Mouse (Mus musculus) gastrocnemius, postnatal 25 days (tissue): ENCODE measurements around the gene Hinfp. TPM values are rescaled to one million over a fixed set of nuclear protein-coding genes. Genes with fewer than 3 reads are reported as not detected.
"Not testable (repeated sequence)": the region's sequence is repeated elsewhere in the genome, so short reads cannot be mapped to it uniquely, and the experiment has no call there.

ENCODE experiments used
- DNase-seq: peaks from one replicate; pipeline ENCODE4 v3.0.0; 2022
- total RNA-seq, 2 experiments: library from RNA; stranded (reverse); gene quantifications; 1 replicate in 1 of 2; 2 replicates in 1 of 2; pipeline ENCODE4 v1.2.3; 2021

Hinfp gene
- total RNA-seq, 2 experiments from 2014 or later = 5.6 to 6.0 TPM

DNA sequence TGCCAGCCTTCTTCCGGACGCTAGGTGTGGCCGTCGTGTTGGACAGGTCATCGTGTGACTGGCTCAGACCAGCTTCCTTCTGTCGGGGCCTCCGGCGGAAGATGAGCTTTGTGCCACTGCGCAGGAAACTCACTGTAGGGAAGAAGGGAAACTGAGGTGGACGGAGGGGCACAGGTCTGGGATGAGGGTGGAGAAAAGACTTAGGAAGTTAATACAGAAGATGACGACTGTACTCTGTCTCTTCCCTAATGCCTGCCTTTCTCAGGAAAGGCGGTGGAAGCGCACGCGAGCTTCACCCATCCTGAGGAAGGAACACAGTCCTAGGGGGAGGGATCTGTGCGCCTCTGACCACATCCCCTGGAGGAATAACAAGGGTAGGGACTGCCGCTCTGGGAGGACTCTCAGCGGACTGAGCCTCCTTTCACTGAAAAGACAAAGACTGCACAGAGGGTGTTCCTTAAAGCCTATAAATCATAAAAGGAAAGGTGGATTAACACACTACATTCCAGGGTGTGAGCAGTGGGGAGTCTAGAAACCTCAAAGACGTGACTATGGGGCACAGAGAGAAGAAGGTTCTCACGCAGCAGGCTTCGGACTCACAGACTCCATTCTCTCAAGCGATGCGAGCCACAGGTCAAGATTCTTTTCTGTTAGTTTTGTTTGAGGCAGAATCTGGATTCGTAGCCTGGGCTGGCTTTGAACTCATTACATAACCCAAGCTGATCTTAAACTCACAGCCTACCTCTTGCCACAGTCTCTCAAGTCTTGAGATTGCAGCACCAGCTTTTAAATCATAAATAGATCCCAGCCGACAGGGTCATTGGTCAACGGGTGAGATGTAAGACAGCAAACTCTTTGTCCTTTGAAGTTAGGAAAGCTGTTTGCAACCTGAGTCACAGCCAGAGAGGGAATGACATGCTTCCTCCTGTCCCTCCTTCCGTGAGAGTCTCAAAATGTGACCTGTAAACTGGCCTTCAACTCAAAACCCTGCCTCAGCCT lies 6.0 kb upstream of the Hinfp start:
- DNase-seq = no peak

DNA sequence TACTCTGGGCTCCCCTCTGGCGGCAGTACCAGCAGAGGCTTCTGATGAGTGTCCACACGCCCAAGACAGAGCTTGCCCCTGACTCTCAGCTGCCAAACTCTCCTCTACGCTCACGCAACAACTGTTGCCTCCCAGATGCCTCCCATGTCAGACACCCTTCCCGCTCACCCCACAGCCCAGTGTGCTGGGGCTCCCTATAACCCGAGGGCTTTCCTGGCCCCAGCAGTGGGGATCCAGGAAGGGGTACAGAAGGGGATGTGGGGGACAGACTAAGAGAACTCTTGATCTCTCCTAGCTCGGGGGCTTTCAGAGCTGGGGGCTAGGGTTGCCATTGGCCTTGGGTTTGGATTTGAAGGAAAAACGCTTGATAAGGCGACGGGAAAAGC lies 5.3 kb upstream of the Hinfp start:
- DNase-seq = no peak

- DNase-seq = no peak
Measured at GRCm38 (mm10) chr9:44309756-44310155, 4.3 kb upstream of the Hinfp start.

GRCm38 (mm10) chr9:44307248-44307647 lies 1.8 kb upstream of the Hinfp start:
- no peak for DNase-seq

DNA sequence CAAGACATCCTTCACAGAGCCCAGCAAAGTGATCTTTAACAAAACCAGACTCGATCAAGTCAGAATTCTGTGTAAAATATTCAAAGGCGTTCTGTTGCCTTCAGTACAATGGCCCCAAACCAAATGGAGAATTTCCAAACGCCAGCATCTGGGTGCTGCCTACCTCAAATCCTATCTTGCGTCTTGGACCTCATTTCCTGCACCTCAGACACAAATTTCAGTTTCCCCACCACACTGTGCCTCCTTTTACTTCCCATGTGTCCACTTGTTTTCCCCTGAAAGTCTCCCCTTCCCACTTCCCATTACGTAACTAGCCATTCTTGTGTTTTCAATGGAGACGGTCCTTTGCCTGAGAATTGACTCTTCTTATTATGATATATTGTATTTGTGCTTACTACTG lies 1.1 kb upstream of the Hinfp start:
- DNase-seq = no peak

GRCm38 (mm10) chr9:44300001-44300400 lies 5.5 kb downstream of the Hinfp start:
- not testable (repeated sequence) for DNase-seq

GRCm38 (mm10) chr9:44292490-44292889 lies 13.0 kb downstream of the Hinfp start:
- DNase-seq = no peak

DNA sequence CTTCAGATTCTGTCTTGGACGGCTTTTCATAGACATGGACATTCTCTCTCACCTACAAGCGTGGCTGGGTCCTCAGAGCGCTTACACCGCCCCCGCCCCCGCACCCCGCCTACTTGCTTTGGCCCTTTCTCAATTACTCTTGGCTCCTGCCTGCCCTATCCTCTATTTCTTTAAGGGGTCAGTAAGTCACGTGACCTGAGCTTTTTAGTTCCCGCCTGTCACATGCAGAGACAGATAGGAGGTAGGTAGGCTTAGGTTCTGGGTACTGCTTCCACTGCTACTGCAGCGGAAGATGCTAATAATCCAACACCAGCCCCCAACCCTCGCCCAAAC lies 16.5 kb downstream of the Hinfp start:
- no peak for DNase-seq

- no peak for DNase-seq
Measured at GRCm38 (mm10) chr9:44288076-44288958, 17.2 kb downstream of the Hinfp start, which contains the start of gene Abcg4. Gene Abcg4, minus strand, starts transcription at chr9:44288615.

GRCm38 (mm10) chr9:44287401-44288075 lies 17.9 kb downstream of the Hinfp start:
- DNase-seq = no peak

DNA sequence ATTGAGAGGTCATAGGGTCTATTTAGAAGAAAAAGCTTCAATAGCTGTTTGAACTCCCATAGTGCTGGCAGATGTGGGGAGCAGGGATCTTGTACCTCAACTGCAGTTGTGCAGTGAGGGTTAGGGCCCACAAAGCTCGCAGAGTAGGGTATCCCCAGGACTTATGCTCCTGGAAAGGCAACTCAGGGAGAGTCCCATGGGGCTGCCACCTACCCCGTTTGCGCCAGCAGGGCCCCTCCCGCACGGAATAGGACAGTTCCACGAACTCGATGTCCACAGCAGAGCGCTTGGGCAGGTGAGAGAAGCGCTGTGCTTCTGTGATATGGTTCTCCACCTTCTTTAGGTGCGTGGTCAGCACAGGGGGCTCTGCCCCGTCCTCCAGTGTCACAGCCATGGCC lies 18.5 kb downstream of the Hinfp start:
- no peak for DNase-seq

- DNase-seq = no peak
Measured at GRCm38 (mm10) chr9:44286256-44286850, 19.1 kb downstream of the Hinfp start.

DNA sequence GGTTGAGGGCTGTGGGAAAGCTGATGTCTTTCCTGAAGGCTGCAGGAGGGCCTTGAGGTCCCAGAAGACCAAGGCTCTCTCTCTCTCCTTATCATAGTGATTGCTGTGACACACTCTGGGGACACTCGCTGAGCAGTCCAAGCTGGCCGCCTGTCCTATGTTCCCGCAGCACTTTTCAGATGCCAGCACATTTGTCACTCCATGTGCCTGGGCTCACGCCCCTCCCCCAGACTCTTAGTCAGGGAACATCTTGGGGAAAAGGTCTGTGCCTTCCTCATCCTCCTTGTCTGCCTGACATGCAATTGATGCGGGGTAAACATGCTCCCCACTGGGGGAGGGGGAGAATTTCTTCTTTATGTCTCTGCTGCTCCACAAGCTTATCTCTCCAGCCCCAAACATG lies 22.3 kb downstream of the Hinfp start:
- DNase-seq = no peak

DNA sequence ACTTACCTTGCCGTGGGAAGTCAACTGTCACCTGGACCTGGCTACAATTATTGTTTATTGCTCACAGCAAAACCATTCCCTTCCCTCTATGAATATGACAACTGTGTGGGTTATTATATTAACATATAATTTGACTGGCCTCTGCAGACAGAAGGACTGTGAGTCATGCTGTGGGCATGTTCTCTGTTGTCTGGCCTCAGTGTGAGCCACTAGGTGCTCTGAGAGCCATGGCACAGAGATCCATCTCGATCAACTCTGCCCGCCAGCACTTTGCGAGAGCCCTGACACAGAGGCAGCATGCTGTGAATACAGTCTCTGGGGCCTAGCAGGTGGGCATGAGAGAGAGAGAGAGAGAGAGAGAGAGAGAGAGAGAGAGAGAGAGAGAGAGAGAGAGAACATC lies 35.5 kb downstream of the Hinfp start:
- DNase-seq = no peak

DNA sequence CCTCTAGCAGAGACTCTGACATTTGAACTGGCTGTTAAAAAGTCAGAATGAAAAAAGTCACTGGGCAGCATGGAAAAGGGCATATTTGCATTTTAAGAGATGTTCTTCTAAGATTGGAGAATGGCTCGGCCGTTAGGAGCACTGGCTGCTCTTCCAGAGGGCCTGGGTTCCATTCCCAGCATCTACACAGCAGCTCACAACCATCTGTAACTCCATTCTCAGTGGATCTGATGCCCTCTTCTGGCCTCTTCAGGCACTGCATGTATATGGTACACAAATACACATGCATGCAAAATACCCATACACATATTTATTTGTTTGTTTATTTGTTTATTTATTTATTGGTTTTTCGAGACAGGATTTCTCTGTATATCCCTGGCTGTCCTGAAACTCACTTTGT lies 36.4 kb downstream of the Hinfp start:
- DNase-seq = no peak

DNA sequence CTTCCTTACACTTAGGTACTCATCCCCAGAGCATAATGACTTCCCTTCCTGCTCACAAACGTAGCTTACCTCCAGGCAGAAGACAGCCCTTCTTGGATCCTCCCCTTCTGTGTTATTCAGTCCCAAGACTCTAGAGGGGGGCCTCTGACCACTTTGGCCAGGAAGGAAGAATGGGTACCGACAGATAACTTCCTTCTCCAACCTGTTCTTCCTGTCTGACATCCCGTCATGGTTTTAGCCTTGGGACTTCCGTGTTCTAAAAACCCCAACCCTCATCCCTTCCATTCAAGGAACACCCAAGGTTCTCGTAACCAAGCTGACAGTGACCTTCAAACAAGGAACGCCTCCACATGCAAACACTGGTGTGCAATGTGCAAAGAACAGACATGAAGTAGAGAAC lies 37.0 kb downstream of the Hinfp start, which contains the start of gene Nlrx1:
Gene Nlrx1, minus strand, starts transcription at position 168 of the 400 bp plus-strand sequence.
- no peak for DNase-seq

- peak; percentile 91 for DNase-seq
Measured at GRCm38 (mm10) chr9:44268027-44268360, 37.5 kb downstream of the Hinfp start.

DNA sequence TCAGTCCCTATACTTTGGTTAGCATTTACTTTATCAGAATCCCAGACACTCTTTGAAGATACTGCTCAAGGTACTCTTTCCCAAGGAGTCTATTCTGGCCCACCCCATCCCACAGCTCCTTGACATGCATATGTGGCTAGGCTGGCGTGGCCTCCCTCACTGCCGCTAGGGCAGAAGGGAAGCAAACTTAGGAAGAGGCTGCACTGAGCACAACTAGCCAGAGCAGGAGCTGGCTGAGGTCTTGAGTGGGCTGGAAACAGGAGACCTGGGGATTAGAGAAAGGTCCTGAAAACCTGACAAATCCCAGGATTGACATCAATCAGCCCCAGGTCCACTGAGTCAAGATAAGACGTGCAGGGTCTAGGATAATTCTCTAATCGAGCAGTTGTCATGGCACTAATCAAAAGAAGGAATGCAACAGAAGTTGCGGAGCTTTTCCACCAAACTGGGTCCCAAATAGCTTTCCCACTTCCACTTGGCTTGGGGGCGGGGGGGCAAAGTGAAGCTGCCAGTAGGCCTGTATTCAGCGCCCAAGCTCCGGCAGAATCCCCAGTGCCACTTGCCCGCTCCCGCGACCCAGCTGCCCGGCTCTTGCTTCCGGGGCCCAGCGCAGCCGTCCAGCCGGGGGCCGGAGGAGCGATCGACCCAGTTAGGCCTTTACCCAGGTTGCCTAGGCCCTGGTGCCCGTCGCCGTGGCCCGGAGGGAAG lies 38.0 kb downstream of the Hinfp start:
- DNase-seq = no peak

- no peak for DNase-seq
Measured at GRCm38 (mm10) chr9:44266478-44267226, 38.8 kb downstream of the Hinfp start.

DNA sequence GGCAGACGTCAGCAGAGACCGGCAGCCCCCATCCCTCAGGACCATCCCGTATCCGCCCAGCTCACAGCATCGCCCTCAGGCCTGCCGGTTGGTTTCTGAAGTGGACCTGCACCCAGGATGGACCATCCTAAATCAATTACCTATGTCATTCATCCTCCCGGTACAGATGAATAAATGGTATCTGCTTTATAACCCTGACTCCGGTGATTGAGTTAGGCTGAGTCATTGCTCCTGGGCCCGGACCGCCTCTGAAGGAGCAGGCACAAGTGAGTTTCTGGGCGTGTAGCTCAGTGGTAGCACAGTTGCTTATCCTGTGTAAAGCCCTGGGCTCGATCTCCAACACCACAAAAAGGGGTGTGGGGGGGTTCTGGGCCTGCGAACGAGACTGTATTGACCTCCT lies 44.1 kb downstream of the Hinfp start:
- DNase-seq = no peak

DNA sequence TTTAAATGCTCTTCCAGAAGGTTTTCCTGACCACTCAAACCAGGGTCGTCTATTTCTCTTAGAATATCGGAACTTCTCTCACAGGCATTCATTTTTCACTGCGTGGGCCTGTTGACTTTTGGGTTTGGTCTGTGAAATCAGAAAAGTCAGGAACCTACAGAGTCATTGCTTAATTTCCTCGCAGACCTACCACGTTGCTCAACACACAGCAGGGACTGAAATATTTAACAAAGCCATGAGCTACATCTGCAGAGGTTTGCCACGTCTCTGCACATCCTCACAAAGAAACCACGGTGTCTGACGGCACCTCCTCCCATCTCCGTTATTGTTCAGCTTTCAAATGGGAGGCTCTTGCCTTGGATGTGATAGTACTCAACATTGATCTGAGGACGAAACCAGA lies 46.5 kb downstream of the Hinfp start:
- no peak for DNase-seq
